Mouse (Mus musculus): ENCODE measurements at regions not wholly inside any gene's neighbourhood (a gene's known extent, or its start where the extent isn't known, plus 50 kb on each side); places are given as distances from the start of the nearest gene placed in this dataset.

- Histone ChIP-seq H3K4me1 (ENCODE audit: control insufficient read depth, insufficient read depth, insufficient read length, low read length) (no peaks in the 10 kb centered on the region), H3K4me3 (ENCODE audit: insufficient read depth, low read depth, low read length) (no peak overlapping the region), H3K27ac (replicated peaks; ENCODE audit: low read depth, low read length) (no peak overlapping the region)
These were observed 287.9 kb downstream of the Irs2 start for GRCm38 (mm10) chr8:10720398-10720797.

DNA sequence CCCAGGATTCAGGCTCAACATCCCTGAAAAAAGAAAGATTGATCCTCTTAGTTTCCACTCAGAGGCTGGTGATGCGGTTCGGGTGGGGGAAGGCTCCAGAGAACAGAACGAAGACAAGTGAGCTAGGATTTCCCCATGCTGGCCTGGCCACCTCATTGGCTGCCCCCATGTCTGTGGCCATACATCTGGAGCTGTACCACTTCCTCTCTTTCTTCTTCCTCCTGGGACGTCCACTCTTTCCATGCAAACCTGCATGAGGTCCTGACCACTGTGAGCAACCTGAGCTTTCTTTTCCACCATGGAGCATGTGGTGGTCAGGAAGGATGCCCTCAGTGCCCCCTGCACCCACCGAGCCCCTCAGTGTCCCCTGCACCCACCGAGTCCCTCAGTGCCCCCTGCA lies 288.8 kb downstream of the Irs2 start:
- Histone ChIP-seq H3K4me1 (ENCODE audit: control insufficient read depth, insufficient read depth, insufficient read length, low read length) (no peaks in the 10 kb centered on the region), H3K4me3 (ENCODE audit: insufficient read depth, low read depth, low read length) (no peak overlapping the region), H3K27ac (replicated peaks; ENCODE audit: low read depth, low read length) (no peak overlapping the region)

DNA sequence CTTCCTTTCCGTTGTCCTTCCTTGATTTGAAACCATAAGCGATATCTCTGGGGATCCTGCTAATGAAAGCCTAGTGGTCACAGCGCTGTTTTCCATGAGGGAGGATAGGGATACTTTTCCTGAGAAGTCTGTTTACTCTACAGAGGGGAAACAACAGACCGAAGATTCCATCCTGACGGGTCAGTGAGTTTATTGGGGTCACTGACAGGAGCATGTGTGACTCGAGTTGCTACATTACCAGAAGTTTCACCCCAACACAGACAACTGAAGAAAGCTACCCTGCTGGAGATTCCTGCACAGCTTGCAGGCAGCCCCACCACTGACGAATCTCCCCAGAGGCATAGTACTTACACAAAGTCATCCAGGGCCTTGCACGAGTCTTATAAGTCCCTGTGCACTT lies 291.0 kb downstream of the Irs2 start:
- Histone ChIP-seq H3K4me1 (ENCODE audit: control insufficient read depth, insufficient read depth, insufficient read length, low read length) (no peaks in the 10 kb centered on the region), H3K27ac (replicated peaks; ENCODE audit: low read depth, low read length) (no peak overlapping the region), H3K4me3 (ENCODE audit: insufficient read depth, low read depth, low read length) (no peak overlapping the region)

DNA sequence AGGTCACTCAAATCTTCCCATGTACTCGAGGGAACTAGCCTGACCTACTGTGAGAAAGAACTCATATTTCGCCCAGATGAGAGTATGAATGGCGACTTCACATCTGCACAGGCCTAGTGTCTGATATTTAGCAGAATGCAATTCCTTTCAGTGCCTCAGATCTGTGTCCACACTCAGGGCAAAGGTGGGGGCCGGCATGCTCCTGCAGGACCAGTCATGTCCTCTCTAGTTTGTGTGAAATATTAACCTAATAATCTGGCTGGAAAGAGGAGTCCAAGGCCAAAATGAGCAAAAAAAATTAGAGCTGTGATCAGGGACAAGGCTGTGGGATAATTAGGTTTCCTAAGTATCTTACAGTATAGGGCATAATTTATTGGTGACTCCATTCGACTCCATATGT lies 292.1 kb downstream of the Irs2 start:
- no peaks in the 10 kb centered on the region for H3K4me1 ChIP-seq (ENCODE audit: control insufficient read depth, insufficient read depth, insufficient read length, low read length)

DNA sequence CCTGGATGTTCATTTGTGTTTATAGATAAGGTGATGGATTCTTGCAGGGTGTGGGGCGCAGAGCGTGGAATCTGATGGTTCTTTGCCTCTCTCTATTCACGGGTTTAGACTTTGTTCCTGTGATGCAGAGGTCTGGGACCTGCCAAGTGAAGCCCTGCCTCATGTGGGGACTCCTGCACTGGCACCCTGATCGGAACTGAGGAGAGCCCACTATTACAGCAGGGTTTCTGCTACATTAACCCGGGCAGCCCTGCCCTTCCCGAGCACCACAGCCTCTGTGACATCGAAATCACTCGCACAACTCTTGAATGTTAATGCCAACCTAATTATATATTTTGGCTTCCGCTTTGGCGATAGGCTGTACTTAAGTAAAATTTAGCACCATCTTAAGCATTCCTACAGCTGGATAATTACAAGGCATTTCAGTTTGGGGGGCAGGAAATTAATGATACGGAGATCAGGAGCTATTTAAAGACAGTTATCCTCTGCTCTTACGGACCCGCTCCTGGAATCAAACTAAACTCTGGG lies 294.7 kb downstream of the Irs2 start:
- Histone ChIP-seq H3K27ac (replicated peaks; ENCODE audit: low read depth, low read length) (no peak overlapping the region), H3K4me3 (ENCODE audit: insufficient read depth, low read depth, low read length) (no peak overlapping the region), H3K4me1 (ENCODE audit: control insufficient read depth, insufficient read depth, insufficient read length, low read length) (no peaks in the 10 kb centered on the region)

More for the DNA sequence above, 292.1 kb downstream of the Irs2 start:
- Histone ChIP-seq H3K4me3 (ENCODE audit: insufficient read depth, low read depth, low read length) (no peak overlapping the region), H3K27ac (replicated peaks; ENCODE audit: low read depth, low read length) (no peak overlapping the region)

GRCm38 (mm10) chr8:10712118-10712689 lies 296.1 kb downstream of the Irs2 start:
- H3K4me3 ChIP-seq (ENCODE audit: insufficient read depth, low read depth, low read length), result no peak overlapping the region
- no peaks in the 10 kb centered on the region for H3K4me1 ChIP-seq (ENCODE audit: control insufficient read depth, insufficient read depth, insufficient read length, low read length)
- no peak overlapping the region for H3K27ac ChIP-seq (replicated peaks; ENCODE audit: low read depth, low read length)

GRCm38 (mm10) chr8:10711474-10711873 lies 296.8 kb downstream of the Irs2 start:
- H3K4me3 ChIP-seq (ENCODE audit: insufficient read depth, low read depth, low read length), result no peak overlapping the region
- no peaks in the 10 kb centered on the region for H3K4me1 ChIP-seq (ENCODE audit: control insufficient read depth, insufficient read depth, insufficient read length, low read length)
- H3K27ac ChIP-seq (replicated peaks; ENCODE audit: low read depth, low read length), result no peak overlapping the region

GRCm38 (mm10) chr8:10708509-10708908 lies 299.7 kb downstream of the Irs2 start:
- H3K4me1 ChIP-seq (ENCODE audit: control insufficient read depth, insufficient read depth, insufficient read length, low read length), result no peaks in the 10 kb centered on the region
- H3K4me3 ChIP-seq (ENCODE audit: insufficient read depth, low read depth, low read length), result no peak overlapping the region

GRCm38 (mm10) chr8:10707122-10707521 lies 301.1 kb downstream of the Irs2 start:
- Histone ChIP-seq H3K27ac (replicated peaks; ENCODE audit: low read depth, low read length) (no peak overlapping the region), H3K4me3 (ENCODE audit: insufficient read depth, low read depth, low read length) (no peak overlapping the region), H3K4me1 (ENCODE audit: control insufficient read depth, insufficient read depth, insufficient read length, low read length) (no peaks in the 10 kb centered on the region)

More at GRCm38 (mm10) chr8:10708509-10708908, 299.7 kb downstream of the Irs2 start:
- no peak overlapping the region for H3K27ac ChIP-seq (replicated peaks; ENCODE audit: low read depth, low read length)

DNA sequence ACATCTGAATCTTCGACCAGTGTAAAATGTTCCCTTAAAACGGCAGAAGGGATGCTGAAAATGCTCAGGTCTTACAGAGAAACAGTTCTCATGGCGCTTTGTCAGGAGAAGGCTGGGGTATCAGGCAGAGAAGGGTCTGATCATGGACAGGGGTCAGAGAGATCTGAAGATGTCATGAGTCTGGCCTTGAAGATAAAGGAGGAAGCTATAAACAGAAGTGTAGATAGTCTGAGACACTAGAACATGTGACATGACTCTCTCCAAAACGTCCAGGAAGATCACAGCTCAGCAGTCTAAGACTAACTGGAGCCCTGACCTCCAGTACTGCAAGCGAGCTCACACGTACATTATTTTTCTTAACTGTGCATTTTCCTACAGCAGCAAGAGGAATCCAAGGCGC lies 302.3 kb downstream of the Irs2 start:
- Histone ChIP-seq H3K4me1 (ENCODE audit: control insufficient read depth, insufficient read depth, insufficient read length, low read length) (no peaks in the 10 kb centered on the region), H3K27ac (replicated peaks; ENCODE audit: low read depth, low read length) (no peak overlapping the region), H3K4me3 (ENCODE audit: insufficient read depth, low read depth, low read length) (no peak overlapping the region)

DNA sequence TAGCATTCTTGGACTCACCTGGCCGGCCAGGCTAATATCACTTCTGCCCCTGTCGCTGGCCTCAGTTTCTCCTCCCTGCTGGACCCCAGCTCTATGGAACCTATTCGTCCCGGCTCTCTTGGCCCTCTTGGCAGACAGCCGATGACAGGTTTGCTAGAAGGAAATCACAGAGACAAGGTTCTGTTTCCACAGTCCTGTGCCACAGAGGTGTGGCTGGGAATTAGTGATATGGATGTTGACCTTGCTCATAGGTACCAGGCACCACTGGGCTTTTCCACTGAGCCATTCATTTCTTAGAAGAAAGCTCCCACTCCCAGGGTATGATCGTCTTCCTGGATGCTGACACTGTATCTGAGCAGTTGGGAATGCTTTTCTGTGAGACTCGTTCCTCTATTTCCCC lies 305.5 kb downstream of the Irs2 start:
- H3K27ac ChIP-seq (replicated peaks; ENCODE audit: low read depth, low read length), result no peak overlapping the region
- no peak overlapping the region for H3K4me3 ChIP-seq (ENCODE audit: insufficient read depth, low read depth, low read length)
- no peaks in the 10 kb centered on the region for H3K4me1 ChIP-seq (ENCODE audit: control insufficient read depth, insufficient read depth, insufficient read length, low read length)

DNA sequence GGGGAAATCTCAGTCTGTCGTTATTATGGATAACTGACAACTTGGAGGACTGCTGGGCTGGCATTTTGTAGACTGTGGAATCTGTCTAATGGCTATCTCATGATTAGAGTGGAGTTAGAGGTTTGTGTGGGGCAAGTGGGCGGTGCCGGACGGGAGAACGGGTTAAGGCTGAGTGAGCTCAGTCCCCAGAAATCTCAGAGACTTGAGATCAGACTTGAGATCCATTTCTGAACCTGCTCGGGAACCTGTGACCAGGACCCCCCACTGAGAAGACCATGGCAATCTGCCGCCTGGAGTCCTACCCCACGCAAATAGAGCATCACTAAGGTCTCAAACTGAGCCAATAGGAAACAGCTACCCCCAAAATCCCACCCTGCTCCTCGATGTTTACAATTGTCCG lies 306.0 kb downstream of the Irs2 start:
- Histone ChIP-seq H3K4me1 (ENCODE audit: control insufficient read depth, insufficient read depth, insufficient read length, low read length) (no peaks in the 10 kb centered on the region), H3K4me3 (ENCODE audit: insufficient read depth, low read depth, low read length) (no peak overlapping the region), H3K27ac (replicated peaks; ENCODE audit: low read depth, low read length) (no peak overlapping the region)

DNA sequence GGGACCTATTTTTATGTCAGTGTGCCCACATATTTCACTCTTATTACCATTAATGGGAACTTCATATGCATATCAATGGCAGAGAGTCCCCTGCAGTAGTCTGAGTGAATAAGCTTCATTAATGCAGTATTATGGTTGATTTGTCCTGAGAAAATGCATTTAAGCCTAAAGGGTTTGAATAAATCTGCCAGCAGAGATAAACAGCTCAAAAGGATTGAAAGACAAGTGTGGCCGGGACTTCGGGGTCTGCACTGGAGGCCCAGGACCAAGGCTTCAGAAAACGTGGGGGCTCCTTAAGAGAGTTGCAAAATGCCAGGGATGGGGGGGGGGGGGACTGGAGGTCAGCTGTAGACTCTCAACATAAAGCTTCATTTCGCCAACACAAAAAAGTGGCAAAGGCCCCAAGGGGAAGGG lies 306.6 kb downstream of the Irs2 start:
- Histone ChIP-seq H3K4me3 (ENCODE audit: insufficient read depth, low read depth, low read length) (no peak overlapping the region), H3K4me1 (ENCODE audit: control insufficient read depth, insufficient read depth, insufficient read length, low read length) (no peaks in the 10 kb centered on the region), H3K27ac (replicated peaks; ENCODE audit: low read depth, low read length) (no peak overlapping the region)

GRCm38 (mm10) chr8:10701226-10701625 lies 307.0 kb downstream of the Irs2 start:
- no peak overlapping the region for H3K27ac ChIP-seq (replicated peaks; ENCODE audit: low read depth, low read length)
- no peaks in the 10 kb centered on the region for H3K4me1 ChIP-seq (ENCODE audit: control insufficient read depth, insufficient read depth, insufficient read length, low read length)
- H3K4me3 ChIP-seq (ENCODE audit: insufficient read depth, low read depth, low read length), result no peak overlapping the region

- Histone ChIP-seq H3K4me1 (ENCODE audit: control insufficient read depth, insufficient read depth, insufficient read length, low read length) (no peaks in the 10 kb centered on the region), H3K27ac (replicated peaks; ENCODE audit: low read depth, low read length) (no peak overlapping the region), H3K4me3 (ENCODE audit: insufficient read depth, low read depth, low read length) (no peak overlapping the region)
These were observed 308.6 kb downstream of the Irs2 start for GRCm38 (mm10) chr8:10699669-10700068.

DNA sequence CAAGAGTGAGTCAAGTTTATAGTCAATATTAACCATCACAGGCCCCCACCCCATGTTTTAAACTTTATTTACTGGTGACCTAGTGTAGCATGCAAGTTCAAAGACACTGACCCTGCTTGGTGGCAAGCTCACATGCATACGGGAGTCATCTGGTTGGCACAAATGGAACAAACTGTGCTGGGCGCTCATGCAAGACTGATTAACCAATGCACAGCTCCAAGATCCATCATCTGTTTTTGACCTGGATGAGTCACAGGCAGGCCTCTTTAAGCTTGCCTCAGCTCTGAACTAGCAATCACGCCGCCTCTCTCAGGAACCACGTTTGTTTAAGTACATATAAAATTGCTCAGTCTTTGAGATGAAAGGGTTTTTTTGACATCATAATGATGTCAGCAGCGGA lies 313.1 kb downstream of the Irs2 start:
- Histone ChIP-seq H3K4me3 (ENCODE audit: insufficient read depth, low read depth, low read length) (no peak overlapping the region), H3K27ac (replicated peaks; ENCODE audit: low read depth, low read length) (no peak overlapping the region), H3K4me1 (ENCODE audit: control insufficient read depth, insufficient read depth, insufficient read length, low read length) (no peaks in the 10 kb centered on the region)
